Mouse (Mus musculus) MEL (cell line): ENCODE results near the gene Ucn2.

Experiments
- CHD1 ChIP-seq: IDR thresholded peaks from 2 replicates; pipeline ENCODE4 v1.6.1; 2012; ENCODE audit warnings: low read depth, mild to moderate bottlenecking, inconsistent platforms, low read length, improper control_type of control experiment
- CTCF ChIP-seq, 3 experiments: IDR thresholded peaks in 2 of 3; conservative IDR thresholded peaks in 1 of 3; 2 replicates each; pipeline ENCODE4 v1.5.1; 2011 to 2012; ENCODE audit warnings: low read length in 3 of 3, low read depth in 2 of 3, mild to moderate bottlenecking in 2 of 3, improper control_type of control experiment in 1 of 3, inconsistent platforms in 1 of 3, mixed read lengths in 1 of 3, moderate library complexity in 1 of 3; ENCODE audit not compliant: control insufficient read depth in 1 of 3, insufficient read depth in 1 of 3, poor library complexity in 1 of 3, severe bottlenecking in 1 of 3
- GABPA ChIP-seq: IDR thresholded peaks from 2 replicates; pipeline ENCODE4 v1.6.1; 2012; ENCODE audit warnings: low read depth, mild to moderate bottlenecking, inconsistent platforms, low read length, improper control_type of control experiment, moderate library complexity
- GATA1 ChIP-seq: IDR thresholded peaks from 2 replicates; pipeline ENCODE4 v1.6.1; 2011; ENCODE audit warnings: low read depth, low read length, improper control_type of control experiment
- JUND ChIP-seq: IDR thresholded peaks from 2 replicates; pipeline ENCODE4 v1.6.1; 2011; ENCODE audit warnings: low read depth, mild to moderate bottlenecking, improper control_type of control experiment, low read length
- MAFK ChIP-seq: IDR thresholded peaks from 2 replicates; pipeline ENCODE4 v1.6.1; 2011; ENCODE audit warnings: low read depth, mild to moderate bottlenecking, low read length, improper control_type of control experiment, borderline replicate concordance
- MAX ChIP-seq: IDR thresholded peaks from 2 replicates; pipeline ENCODE4 v1.6.1; 2011; ENCODE audit warnings: low read length, improper control_type of control experiment
- POLR2A ChIP-seq, 2 experiments: IDR thresholded peaks; 2 replicates each; pipeline ENCODE4 v1.6.1; 2011 to 2012; ENCODE audit warnings: low read length in 2 of 2, mild to moderate bottlenecking in 2 of 2, control low read depth in 1 of 2, improper control_type of control experiment in 1 of 2, low read depth in 1 of 2, moderate library complexity in 1 of 2; ENCODE audit not compliant: control insufficient read depth in 1 of 2, insufficient read depth in 1 of 2, poor library complexity in 1 of 2
- SIN3A ChIP-seq: IDR thresholded peaks from 2 replicates; pipeline ENCODE4 v1.6.1; 2012; ENCODE audit warnings: low read length, improper control_type of control experiment, inconsistent platforms
- SMC3 ChIP-seq: IDR thresholded peaks from 2 replicates; pipeline ENCODE4 v1.6.1; 2011; ENCODE audit warnings: low read depth, low read length, improper control_type of control experiment
- USF1 ChIP-seq: IDR thresholded peaks from 2 replicates; pipeline ENCODE4 v1.6.1; 2014; ENCODE audit warnings: low read depth, mild to moderate bottlenecking, inconsistent platforms, low read length, improper control_type of control experiment, moderate library complexity

- TF ChIP-seq CTCF (IDR thresholded peaks at IDR 0.05 in 2 of 3, conservative IDR thresholded peaks at IDR 0.05 in 1 of 3; ENCODE audit: control insufficient read depth in 1 of 3, insufficient read depth in 1 of 3, low read depth in 2 of 3, low read length in 3 of 3, poor library complexity in 1 of 3, severe bottlenecking in 1 of 3): no peak
- peak in 1 of 2 experiments; percentile 38; a peak in 2 of 4 replicates for TF ChIP-seq POLR2A (IDR thresholded peaks at IDR 0.05; ENCODE audit: control insufficient read depth in 1 of 2, insufficient read depth in 1 of 2, low read depth in 1 of 2, low read length in 2 of 2, poor library complexity in 1 of 2)
- TF ChIP-seq GATA1: no peak
- 0 out of 2 replicates have a peak, but pooled peaks have one; percentile 13 for TF ChIP-seq MAX
- TF ChIP-seq CHD1: no peak
- TF ChIP-seq SIN3A: peak; percentile 52; the same call in 1 of the 2 replicates
- no peak for TF ChIP-seq USF1
- no peak for TF ChIP-seq JUND
- TF ChIP-seq MAFK: no peak
- no peak for TF ChIP-seq GABPA
- TF ChIP-seq SMC3: no peak
Observed at GRCm38 (mm10) chr9:108999167-108999526, 13.3 kb downstream of the Ucn2 start.
